Mouse (Mus musculus) bone marrow macrophage, adult 2 months (primary cell): ENCODE data around the gene Aanat. TPM values are rescaled to one million over a fixed set of nuclear protein-coding genes. Genes with fewer than 3 reads are reported as not detected.

Experiments used
- H3K27ac ChIP-seq: 2 replicates; pipeline ENCODE4 v1.5.1; 2012; ENCODE audit warnings: low read depth, low read length; ENCODE audit not compliant: insufficient read depth
- H3K4me1 ChIP-seq: 2 replicates; pipeline ENCODE4 v1.6.1; 2012; ENCODE audit warnings: low read length; ENCODE audit not compliant: control insufficient read depth, insufficient read depth
- H3K4me3 ChIP-seq: 2 replicates; pipeline ENCODE4 v1.5.1; 2012; ENCODE audit warnings: mild to moderate bottlenecking, low read length, moderate library complexity; ENCODE audit not compliant: insufficient read depth
- CTCF ChIP-seq: IDR thresholded peaks from 2 replicates; pipeline ENCODE4 v1.5.1; 2012; ENCODE audit warnings: low read depth, mild to moderate bottlenecking, low read length, moderate library complexity
- POLR2A ChIP-seq: IDR thresholded peaks from 2 replicates; pipeline ENCODE4 v1.6.1; 2012; ENCODE audit warnings: mild to moderate bottlenecking, low read depth, low read length, borderline replicate concordance
- polyA plus RNA-seq: library from polyadenylated mRNA; stranded (reverse); fragments of >200 nt; gene quantifications from 2 replicates; pipeline ENCODE4 v1.2.4, GENCODE M21; 2012; ENCODE audit not compliant: missing spikeins, insufficient read depth, insufficient read length

Aanat gene
- polyA plus RNA-seq, 1 experiment: not detected

DNA sequence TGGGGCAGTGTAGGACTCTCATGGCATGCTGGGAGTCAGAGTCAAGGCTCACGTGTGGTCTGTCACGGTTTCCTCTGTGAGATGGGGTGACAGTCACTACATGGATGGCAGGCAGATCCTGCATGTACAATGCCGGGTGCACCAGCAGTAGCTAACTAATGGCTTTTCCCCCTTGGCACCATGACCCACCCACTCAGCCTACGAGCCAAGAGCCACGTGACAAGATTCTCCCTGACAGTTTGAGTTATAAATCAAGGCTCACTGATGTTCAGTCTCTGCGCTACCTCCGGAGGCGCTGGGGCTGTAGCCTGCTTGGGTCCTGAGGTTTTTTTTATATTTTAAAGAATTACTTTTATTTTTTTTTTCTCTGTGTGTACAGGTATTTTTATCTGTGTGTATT is 33.3 kb downstream of the Aanat start:
- peaks cover 77% of the 10 kb centered on the region for H3K4me1 ChIP-seq
- H3K4me3 ChIP-seq: no peak overlapping the region

DNA sequence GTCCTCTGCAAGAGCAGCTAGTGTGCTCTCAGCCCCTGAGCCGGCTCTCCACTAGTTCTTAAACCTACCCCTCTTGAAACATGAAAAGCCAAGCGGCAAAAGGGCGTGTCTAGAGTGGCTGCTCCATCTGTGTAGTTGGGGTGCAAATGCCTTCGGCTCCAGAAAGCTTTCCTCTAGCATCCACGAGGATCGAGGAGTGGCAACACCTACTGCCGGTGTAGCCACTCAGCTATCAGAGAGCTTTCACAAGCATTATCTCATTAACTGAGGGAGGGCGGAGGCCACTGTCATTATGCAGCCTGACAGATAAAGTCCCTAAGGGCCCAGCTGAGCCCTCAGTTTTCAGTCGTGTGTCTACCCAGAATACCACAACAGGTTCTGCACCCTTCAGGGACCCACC is 33.8 kb downstream of the Aanat start:
- no peak overlapping the region for H3K27ac ChIP-seq
- TF ChIP-seq POLR2A (no peak), CTCF (no peak)
- no peak overlapping the region for H3K4me3 ChIP-seq
- peaks cover 78% of the 10 kb centered on the region for H3K4me1 ChIP-seq

More for the DNA sequence above, 33.3 kb downstream of the Aanat start:
- TF ChIP-seq POLR2A (no peak), CTCF (no peak)
- H3K27ac ChIP-seq: no peak overlapping the region

DNA sequence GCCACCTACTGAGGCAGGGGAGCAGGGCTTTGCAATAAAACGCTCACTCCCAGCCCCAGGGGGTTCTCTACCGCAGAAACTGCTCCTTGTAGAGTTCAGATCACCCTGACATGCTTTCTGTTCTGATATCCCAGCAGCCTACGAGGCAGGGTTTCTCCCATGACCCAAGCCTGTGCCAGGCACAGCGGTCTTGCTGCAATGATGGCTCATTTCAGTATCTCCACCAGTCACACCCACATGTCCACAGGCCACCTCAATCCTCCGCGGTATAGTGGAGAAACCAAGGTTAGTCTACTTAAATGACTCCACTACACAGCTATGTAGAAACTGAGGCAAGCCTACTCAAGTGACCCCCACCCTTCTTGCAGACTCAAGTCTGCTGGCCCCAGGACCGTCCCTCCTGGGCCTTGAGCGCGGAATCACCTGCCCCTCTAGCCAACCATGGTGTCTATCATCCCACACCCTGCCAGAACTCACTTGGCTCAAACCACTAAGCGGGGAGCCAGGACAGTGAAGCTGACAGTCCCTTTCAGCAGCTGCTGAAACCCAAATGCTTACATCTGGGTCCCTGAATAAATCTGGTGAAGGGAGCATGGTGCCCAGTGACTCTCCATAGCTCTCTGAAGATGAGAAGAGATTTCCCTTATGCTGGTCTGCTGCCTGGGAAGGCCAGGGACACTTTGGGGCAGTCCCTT is 34.5 kb downstream of the Aanat start:
- peak overlapping the region; percentile 6 for H3K4me3 ChIP-seq
- peak overlapping the region; percentile 23 for H3K27ac ChIP-seq
- no peak for TF ChIP-seq CTCF
- TF ChIP-seq POLR2A: no peak
- peaks cover 77% of the 10 kb centered on the region for H3K4me1 ChIP-seq

DNA sequence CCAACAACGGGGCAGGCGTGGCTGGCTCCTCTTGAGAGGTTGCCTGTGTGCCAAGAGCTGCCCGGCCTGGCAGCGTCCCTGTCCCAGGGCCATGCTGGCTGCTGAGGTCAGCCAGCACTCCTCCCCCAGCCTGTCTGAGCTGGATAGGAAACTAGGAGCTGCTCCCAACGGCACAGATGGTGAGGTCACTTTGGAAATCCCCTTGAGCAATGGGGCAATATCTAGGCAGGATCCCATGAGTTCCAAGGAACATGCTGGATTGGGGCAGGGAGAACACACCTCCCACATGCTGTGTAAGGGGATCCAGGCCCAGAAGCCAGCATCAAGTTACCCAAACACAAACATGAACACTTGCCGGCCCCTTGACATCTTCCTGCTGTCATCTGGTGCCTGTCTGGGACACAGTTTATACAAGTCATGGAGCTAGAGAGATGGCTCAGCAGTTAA is 35.0 kb downstream of the Aanat start:
- peaks cover 75% of the 10 kb centered on the region for H3K4me1 ChIP-seq
- peak overlapping the region; percentile 6 for H3K4me3 ChIP-seq
- TF ChIP-seq POLR2A: no peak
- TF ChIP-seq CTCF: no peak
- peak overlapping the region; percentile 23 for H3K27ac ChIP-seq

DNA sequence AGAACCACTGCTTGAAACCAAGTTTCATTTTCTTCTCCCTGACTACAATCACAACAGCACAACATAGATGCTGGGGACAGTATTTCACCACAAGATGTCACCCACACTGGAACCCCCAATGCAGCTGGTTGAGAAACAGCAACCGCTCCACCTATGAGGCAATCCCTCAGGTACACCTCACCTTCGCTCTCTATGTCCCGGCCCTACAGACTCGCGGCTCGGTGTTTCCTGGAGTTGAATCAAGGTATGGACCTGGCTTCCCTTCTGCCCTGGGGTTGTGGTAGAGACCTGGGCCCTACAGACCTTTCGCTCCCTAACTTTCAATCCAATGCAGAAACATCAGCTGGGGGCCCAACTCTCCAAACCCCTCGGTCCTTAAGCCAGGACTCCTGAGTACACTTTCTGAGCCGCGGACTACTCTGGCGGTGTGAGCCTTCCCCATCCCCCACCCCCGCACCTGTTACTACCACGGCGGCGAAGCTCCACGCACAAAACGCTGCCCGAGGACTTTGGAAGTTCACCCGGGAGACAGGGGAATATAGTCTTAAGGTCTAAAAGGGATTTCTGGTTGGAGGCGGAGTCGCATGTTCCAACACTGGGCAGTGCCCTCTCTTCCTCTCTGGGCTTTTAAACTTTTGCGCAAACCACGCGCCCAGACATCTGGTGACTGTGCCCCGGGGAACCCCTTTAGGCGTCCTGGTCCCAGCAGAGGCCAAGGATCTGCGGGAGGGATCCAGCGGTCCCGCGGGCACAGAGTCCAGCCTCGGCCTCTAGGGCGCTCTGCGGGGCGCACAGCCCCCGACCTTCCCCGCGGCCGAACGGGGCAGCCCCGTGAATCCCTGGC is 37.3 kb downstream of the Aanat start:
- peaks cover 62% of the 10 kb centered on the region for H3K4me1 ChIP-seq
- TF ChIP-seq POLR2A (0 out of 2 replicates have a peak, but pooled peaks have one; percentile 65), CTCF (no peak)
- peak overlapping the region; percentile 56 for H3K27ac ChIP-seq
- H3K4me3 ChIP-seq: peak overlapping the region; percentile 81

DNA sequence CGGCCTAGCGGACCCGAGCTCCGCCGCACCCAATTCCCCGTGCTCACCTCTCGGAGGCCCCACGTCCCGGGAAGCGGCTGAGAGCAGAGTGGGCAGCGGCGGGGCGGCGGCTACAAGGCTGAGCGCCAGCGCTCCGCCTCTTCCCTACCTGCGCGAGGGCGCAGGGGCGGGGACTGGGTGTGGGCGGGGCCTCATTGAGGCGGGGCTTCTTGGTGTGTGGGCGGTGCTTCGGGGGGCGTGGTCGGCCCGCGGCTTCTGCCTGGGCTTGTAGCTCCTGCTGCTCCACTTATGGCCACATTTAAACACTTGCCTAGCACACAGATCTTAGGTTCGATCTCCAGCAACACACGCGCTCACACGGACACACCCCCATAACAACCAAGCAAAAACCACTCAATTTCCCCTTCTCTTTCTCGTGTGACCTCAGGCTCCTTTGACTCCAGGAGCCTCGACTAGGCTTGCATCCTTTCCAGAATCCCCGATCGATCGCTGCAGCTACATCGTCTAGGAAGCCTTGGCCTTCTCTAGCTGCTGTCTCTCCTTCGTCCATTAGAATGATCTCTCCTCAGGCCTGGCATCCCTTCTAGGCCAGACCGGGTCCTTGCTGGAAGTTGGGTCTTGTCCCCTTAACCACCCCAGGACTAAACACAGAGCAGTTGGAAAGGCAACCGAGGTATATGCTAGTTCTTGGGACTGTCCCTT is 38.0 kb downstream of the Aanat start:
- H3K4me1 ChIP-seq: peaks cover 56% of the 10 kb centered on the region
- TF ChIP-seq POLR2A (no peak), CTCF (no peak)
- H3K4me3 ChIP-seq: peak overlapping the region; percentile 81
- H3K27ac ChIP-seq: peak overlapping the region; percentile 71

DNA sequence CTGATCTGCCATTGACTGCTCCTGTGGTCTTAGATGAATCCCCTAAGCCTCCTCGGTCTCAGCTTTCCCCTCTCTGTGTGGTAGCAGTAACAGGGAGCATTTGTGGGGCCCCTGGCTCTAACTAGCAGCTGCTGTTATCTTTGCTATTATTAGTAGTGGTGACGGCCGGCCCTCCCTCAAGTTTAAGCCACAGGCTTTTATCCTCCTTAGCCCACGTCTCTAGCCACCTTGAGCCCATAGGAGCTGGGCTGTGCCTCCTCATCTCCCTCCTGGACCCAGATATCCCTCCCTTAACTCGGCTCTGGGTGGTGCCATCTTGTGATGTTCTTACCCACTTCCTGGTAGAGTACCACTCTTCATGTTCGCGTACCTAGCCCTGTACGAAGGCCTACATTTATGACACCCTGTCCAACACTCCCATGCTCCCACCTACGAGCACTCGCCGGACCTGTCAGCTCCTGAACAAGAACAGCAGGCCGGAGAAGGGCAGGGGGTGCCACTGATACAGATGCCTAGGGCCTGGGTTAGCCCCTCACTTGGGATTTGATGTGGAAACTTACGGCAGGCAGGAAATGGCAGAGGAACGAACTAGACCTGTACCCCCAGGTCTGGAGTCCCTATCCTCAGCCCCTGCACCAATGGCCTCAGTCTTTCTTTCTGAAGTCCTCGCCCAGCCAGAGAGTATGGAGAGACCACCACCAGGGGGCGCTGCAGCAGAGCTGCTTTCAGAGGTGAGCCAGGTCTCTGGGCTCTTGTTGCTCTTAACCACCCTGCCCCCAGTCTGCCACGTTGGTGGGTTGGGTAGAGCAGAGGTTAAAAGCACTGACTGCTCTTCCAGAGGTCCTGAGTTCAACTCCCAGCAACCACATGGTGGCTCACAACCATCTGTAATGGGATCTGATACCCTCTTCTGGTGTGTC is 39.1 kb downstream of the Aanat start:
- H3K27ac ChIP-seq: peak overlapping the region; percentile 71; the same call in 1 of the 2 replicates
- no peak for TF ChIP-seq POLR2A
- TF ChIP-seq CTCF: peak; percentile 83
- H3K4me3 ChIP-seq: no peak overlapping the region
- peaks cover 46% of the 10 kb centered on the region for H3K4me1 ChIP-seq

DNA sequence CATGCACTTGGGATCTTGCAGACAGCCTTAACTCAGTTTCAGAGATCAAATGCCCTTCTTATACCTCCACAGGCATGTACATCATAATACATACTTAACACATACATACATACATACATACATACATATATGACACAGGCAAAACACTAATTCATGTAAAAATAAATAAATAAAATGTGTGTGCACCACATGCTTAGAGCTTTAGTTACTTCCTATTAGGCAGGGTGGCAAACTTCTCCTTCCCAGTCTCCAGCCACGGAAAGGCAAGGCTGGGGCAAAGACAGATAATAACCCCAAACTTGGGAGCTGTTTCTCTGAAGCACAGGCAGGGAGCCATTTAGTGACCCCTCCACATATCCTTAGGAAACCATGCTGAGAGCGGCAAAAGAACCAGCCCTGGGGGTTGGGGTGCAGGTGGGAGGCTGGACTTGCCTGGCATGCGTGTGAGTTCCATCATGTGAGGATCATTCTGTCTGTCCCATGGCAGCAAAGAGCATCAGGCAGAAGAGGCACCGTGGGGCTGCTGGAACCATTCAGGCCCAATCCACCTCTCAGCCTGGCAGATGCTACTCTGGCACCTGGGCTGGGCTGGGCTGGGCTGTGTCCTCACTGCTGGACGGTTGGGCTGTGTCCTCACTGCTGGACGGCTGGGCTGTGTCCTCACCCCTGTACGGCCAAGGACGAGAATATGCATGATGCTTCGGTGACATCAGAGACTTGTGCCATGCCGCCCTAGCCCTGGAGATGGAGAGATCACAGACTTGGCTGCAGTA is 40.3 kb downstream of the Aanat start, which contains the start of gene Rhbdf2:
Gene Rhbdf2 (minus strand): TSS at position 721 of the 773 bp plus-strand sequence.
- Histone ChIP-seq H3K4me1 (peaks cover 35% of the 10 kb centered on the region), H3K27ac (0 out of 2 replicates have a peak within 1 kb of the TSS, but pooled peaks have one; percentile 2), H3K4me3 (no peak within 1 kb of the TSS)
- TF ChIP-seq CTCF (no peak), POLR2A (no peak)
